Mouse (Mus musculus) T-helper 17 cell (primary cell): ENCODE measurements around the gene Gm3012.
"Not testable (repeated sequence)": the region's sequence is repeated elsewhere in the genome, so short reads cannot be mapped to it uniquely, and the experiment has no call there.

Source experiments
- in situ Hi-C, 2 experiments: fragments of 300-600 bp; cut with MboI, MseI; formaldehyde crosslinking; loops; 1 replicate in 1 of 2; 2 replicates in 1 of 2; pipeline ENCODE4 v1.15.1; 2025; ENCODE audit warnings: high pct_unique_total_duplicates in 2 of 2

Gene Gm3012

GRCm38 (mm10) chr14:3634212-3634611 lies at the start of gene Gm3012:
Gene Gm3012, plus strand, starts transcription at chr14:3634512.
- in situ Hi-C loops = loop anchor here in 1 of 2 experiments (25.0 kb wide), 1 partner anchor 222 kb away; the partner anchor contains the start of gene Gm10409

GRCm38 (mm10) chr14:3651730-3652129 lies 17.4 kb downstream of the Gm3012 start, which contains the start of gene Gm3020:
Gene Gm3020, plus strand, starts transcription at chr14:3652030.
- in situ Hi-C loops = loop anchor here in 1 of 2 experiments (5.0 to 25.0 kb wide), 2 partner anchors 239 to 1086 kb away; partner anchors contain the start of genes Gm10409 and Gm3252

GRCm38 (mm10) chr14:3688483-3688882 lies 54.2 kb downstream of the Gm3012 start, which contains the start of gene Gm3043:
Gene Gm3043, plus strand, starts transcription at chr14:3688783.
- in situ Hi-C loops = not testable (repeated sequence)
